Mouse (Mus musculus) spleen, adult 10 weeks (tissue): ENCODE measurements around the gene Zcchc8. TPM values are rescaled to one million over a fixed set of nuclear protein-coding genes. Genes with fewer than 3 reads are reported as not detected.

Source experiments
- polyA plus RNA-seq: library from polyadenylated mRNA; stranded (reverse); fragments of 350-450 nt; fragmentation: Illumina TruSeq; extraction: RNeasy Lipid Tissue Mini Kit (QIAGEN cat#74804); gene quantifications from one replicate; pipeline ENCODE4 v1.2.3, GENCODE M21; 2015; ENCODE audit warnings: low replicate concordance; ENCODE audit not compliant: insufficient read depth

The Zcchc8 gene
- polyA plus RNA-seq, result 87.5 TPM

DNA sequence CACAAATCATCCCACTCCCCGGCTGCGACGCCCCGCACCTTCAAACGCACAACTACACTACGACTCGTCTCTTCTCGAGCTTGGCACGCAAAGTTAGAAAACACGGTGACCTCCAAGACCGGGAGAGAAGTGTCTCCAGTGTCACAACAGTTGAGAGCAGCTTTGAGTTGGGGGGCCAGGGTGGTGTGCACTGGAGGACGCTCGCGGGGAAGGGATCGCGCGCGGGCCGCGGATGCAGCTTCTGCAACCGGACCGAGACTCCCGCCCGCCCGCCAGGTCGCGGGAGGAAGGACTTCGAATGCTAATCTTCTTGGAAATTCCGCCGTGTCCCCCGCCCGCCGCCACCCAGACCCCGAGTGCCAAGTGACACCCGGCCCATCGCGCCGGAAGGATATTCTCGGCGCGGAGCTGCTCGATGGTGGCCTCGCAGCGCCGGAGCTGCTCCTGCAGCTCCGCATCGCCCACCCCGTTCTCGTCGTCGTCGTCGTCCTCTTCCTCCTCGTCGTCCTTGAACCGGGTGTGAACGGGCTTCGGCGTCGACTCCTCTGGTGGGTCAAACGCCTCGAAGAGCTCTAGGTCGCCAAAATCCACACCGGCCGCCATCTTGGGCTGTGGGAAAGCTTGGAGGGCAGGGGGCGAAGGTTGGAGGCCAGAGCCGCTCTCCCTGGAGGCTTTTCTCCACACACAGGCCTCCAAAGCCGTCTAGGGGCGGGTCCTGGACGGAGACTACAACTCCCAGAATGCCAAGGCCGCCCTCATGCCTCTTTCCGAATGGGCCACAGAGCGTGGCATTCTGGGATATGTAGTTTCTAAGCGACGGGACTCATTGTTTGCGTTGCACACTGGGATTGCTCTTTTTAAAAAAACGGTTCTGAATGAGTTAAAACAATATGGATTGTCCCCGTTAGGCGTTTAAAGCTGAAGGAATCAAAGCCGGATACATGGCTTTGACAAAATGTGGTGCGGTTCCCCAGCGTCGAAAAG lies at the start of gene Zcchc8:
Zcchc8 (minus strand) TSS at position 773 of the 984 bp plus-strand sequence.

DNA sequence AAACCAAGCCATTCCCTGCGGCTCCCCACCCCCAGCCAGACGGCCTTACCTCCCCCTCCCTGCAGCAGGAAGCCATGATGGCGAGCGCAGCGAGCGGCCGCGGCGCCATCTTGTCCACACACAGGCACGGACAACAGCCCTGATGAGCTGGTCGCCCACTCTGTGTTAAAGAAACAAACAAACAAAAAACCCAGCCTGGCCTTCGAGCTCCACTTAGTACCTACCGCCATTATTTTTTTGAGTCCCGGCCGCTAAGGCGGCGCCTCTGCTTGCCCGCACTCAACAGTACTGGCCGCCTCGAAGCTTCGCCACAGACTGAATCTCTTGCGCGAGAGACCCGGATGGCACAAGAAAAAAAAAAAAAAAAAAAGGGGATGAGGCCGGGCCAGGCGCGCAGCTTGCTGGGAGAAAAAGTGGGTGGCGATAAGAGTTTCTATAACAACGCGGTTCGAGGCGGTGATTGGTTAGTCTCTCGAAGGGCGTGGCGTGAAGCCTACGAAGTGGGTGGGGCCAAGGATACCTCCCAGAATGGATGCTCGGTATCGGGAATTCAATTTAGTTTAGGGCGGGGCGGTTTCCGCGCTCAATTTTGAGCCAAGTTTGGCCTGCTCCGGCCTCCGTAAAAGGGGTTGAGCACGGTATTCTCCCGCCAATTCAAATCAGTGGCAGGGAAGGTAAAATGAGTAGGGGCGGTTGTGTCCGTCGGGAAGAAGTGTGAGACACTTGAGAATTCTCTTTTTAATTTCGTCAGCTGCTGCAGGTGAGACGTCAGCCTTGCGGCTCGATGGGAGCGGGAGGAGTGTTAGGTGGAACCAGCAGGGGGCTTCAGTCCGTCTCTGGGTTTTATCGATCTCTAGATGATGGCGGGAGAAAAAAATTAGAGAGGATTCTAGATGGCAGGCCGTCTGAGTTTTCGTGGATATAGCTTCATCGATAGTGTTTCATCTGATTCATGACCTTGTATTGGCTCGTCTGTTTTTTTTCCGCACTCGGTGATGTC lies 28.5 kb upstream of the Zcchc8 start, which contains the start of the genes Rsrc2 and Kntc1:
Rsrc2 (minus strand) TSS at position 350 of the 1,000 bp plus-strand sequence.
Kntc1 (plus strand) TSS at position 652 of the 1,000 bp plus-strand sequence.

DNA sequence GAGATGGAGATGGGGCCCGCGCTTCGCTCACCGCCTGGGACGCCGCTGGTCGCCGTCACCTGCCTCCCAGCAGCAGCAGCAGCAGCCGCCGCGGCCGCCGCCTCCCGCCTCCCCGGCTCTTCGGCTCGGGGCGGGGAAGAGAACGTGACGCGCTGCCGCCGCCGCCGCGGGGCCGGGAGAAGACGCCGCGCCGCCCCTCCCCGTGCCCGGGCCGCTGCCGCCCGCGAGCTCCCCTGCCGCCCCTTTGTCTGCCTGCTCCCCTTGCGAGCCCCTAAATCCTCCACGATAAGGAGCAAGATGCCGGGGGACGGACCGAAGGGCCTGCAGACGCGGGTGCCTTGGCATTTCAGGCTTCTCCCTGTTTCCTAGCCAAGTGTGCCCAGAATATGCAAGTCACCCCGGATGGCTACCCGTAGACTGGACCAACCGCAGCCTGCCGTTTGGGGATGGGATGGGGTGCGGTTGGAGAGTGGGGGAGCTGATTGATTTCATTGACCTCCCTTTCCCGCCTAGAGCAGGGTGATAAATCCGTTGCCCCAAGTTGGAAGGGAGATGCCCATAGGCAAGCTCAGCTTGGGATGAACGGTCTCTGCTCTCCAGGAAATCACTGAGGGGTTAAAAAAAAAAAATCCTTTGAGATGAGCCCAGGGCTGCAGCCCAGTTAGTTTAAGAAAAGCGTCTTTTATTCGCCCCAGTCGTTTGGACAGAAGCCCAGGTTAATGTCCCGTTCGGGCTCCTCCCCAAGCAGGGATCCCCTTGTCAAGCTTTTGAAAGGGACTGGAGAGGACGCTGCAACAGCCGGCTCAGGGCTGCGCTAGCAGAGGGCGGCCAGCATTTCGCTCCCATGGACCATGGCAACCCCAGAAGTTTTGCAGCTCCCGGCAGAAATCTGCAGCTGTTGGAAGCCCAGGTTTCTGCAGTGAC lies 36.4 kb downstream of the Zcchc8 start, which contains the start of gene Clip1:
Clip1 (minus strand) TSS at position 398 of the 924 bp plus-strand sequence.

Other genes starting within 250 kb of the Zcchc8 start
- gene Lrrc43, start 231.8 kb downstream of the Zcchc8 start, polyA plus RNA-seq, result not detected
- gene Il31, start 231.6 kb downstream of the Zcchc8 start, polyA plus RNA-seq, result not detected
- not detected for gene B3gnt4, start 210.6 kb downstream of the Zcchc8 start, polyA plus RNA-seq
- gene Diablo, start 196.9 kb downstream of the Zcchc8 start, polyA plus RNA-seq, result 92.0 TPM
- not detected for gene Gm49027, start 195.6 kb downstream of the Zcchc8 start, polyA plus RNA-seq
- gene Vps33a, start 148.1 kb downstream of the Zcchc8 start, polyA plus RNA-seq, result 30.5 TPM
- gene Clip1, start 36.5 kb downstream of the Zcchc8 start, polyA plus RNA-seq, result 36.5 TPM
- gene Rsrc2, start 28.3 kb upstream of the Zcchc8 start, polyA plus RNA-seq, result 274 TPM
- 6.4 TPM for gene Kntc1, start 28.6 kb upstream of the Zcchc8 start, polyA plus RNA-seq
- 10.4 TPM for gene Hcar2, start 144.4 kb upstream of the Zcchc8 start, polyA plus RNA-seq
- 0.94 TPM for gene Hcar1, start 158.9 kb upstream of the Zcchc8 start, polyA plus RNA-seq
- gene Denr, start 186.1 kb upstream of the Zcchc8 start, polyA plus RNA-seq, result 100 TPM
- gene Gm43518, start 206.3 kb upstream of the Zcchc8 start, polyA plus RNA-seq, result 1.5 TPM
- gene Ccdc62, start 209.6 kb upstream of the Zcchc8 start, polyA plus RNA-seq, result 9.3 TPM